Mouse (Mus musculus) ovary, adult 10 weeks (tissue): ENCODE measurements around the gene Atf2. TPM values are rescaled to one million over a fixed set of nuclear protein-coding genes. Genes with fewer than 3 reads are reported as not detected.

ENCODE experiments used
- polyA plus RNA-seq: library from polyadenylated mRNA; stranded (reverse); fragments of 350-450 nt; fragmentation: Illumina TruSeq; extraction: RNeasy Lipid Tissue Mini Kit (QIAGEN cat#74804); gene quantifications from one replicate; pipeline ENCODE4 v1.2.3, GENCODE M21; 2014

The Atf2 gene
- 276 TPM for polyA plus RNA-seq

DNA sequence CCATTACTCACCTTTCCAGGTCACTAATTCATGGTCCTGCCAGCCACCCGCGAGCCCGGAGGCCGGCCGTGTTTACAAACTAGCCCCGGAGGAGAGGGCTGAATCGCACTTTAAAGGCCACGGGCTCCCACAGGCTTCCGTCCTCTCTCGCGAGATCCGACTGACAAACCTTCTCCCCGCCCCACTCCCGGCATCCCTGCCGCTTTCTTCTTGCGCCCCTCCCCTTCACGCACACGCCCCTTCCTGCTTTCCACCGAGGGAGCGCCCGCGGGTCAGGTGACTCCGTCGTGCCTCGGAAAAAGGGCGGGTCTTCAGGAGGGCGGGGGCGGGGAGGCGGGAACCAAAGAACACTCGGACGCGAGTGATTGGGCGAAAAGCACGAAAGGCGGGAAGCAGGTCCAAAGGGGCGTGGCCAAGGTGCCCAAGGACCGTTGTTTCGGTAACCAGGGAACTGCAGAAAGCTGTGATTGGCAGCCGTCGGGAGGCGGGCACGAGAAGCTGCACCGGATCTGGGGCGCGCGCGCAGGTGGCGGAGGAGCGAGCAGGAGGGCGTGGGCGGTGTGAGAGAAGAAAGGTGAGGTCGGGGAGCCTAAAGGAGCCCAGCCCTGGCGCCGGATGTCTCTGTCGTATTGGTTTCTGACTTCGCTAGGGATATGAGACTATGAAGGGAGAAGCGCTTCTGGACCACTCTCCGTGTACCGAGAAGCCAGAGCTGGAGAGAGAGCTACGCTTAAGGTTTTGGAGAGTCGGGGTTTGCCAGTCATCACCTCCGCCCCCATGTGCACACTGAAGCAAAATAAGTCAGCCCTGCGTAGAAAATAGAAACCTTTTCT lies at the start of gene Atf2:
Gene Atf2 (minus strand): TSS at position 176 of the 833 bp plus-strand sequence.

DNA sequence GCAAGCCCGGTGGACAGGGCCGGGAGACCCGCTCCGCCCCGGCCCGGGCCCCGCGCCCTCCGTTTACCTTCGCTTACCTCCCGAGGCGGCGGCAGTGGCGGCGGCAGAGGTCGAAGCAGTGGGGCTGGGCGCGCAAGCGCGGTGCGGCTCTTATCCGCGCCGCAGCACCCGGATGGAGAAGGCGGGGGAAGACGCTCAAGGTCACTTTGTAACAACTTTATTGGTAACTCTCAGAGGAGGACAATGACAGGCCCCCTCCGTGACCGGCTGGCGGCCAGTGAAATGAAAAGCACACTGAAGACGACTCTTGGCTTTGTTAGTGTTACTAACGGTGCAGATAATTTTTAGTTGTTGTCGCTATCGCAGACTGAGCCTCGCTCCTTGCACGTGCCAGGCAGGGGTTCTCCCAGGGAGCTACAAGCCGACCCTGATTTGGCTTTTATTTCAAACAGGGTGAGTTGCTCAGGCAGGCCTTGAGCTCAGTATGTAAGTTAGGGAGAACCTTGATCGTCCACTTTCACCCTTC lies 18.8 kb upstream of the Atf2 start, which contains the start of gene Atp5g3:
Gene Atp5g3 (minus strand): TSS at position 152 of the 526 bp plus-strand sequence.

DNA sequence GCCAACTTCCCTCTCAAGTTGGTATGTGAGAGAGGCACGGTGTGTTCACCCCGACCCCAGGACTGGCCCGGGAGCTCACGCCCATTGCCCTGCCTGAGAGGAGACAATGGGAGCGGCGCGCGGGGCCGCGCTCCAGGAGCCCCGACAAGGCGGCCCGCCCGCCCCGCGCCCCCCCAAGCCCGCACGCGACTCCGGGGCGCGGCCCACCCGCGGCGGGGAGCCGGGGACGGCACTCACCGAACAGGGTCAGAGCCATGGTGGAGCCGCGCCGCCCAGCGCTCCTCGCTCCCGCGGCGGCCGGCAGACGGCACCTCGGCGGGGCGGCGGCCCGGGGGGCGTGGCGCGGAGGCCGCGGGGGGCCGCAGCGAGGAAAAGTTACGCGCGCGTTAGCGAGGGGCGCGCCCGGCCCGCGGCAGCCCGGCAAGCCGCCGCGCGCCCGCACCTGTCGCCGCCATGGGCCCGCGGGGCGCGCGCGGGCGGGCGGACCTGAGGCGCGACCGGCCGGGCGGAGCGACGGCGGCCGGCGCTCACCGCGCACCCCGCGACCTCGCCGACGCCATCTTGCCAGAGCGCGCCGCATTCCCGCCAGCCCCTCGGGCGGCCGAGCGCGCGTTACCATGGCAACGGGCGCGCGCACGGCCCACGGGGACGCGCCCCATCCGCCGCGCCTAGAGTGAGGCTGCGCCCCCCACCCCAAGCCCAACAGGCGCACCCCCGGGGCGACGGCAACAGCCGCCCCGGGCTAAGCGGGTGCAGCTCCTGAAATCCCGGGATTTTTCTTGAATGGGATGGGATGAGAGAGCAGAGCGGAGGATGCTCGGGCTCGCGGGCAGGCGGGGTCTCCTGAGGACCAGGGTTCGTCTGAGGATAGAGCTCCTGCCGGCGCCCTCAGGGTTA lies 117.4 kb downstream of the Atf2 start, which contains the start of gene Chn1:
Gene Chn1 (minus strand): TSS at position 561 of the 897 bp plus-strand sequence.

Other genes with a start within 250 kb of the Atf2 start
- 17.5 TPM for gene Chn1, start 117.3 kb downstream of the Atf2 start, polyA plus RNA-seq
- gene Atp5g3, start 18.7 kb upstream of the Atf2 start, polyA plus RNA-seq, result 773 TPM